Mouse (Mus musculus): ENCODE measurements around the gene Pofut1. TPM values are rescaled to one million over a fixed set of nuclear protein-coding genes. Genes with fewer than 3 reads are reported as not detected.

Pofut1 gene
- polyA plus RNA-seq (2012; rRNA removed) = 16.7 and 22.5 TPM in 2 replicates

- WGBS = under 1% methylated on average over 63 of the region's 72 CpGs
- no peak for DNase-seq (ENCODE audit: low read depth, low spot score)
Observed at GRCm38 (mm10) chr2:153241250-153242014, at the start of gene Pofut1, which contains the start of gene Plagl2. Gene Pofut1 (plus strand): TSS chr2:153241533. Gene Plagl2 (minus strand): TSS chr2:153241426.

GRCm38 (mm10) chr2:153194255-153194654 lies 47.1 kb upstream of the Pofut1 start:
- WGBS = 98% methylated on average over 3 of the region's 3 CpGs
- no peak for DNase-seq (ENCODE audit: low read depth, low spot score)

GRCm38 (mm10) chr2:153198485-153198884 lies 42.8 kb upstream of the Pofut1 start:
- no peak for DNase-seq (ENCODE audit: low read depth, low spot score)
- WGBS = 50% methylated on average over 5 of the region's 5 CpGs

- WGBS = 79% methylated on average over 2 of the region's 2 CpGs
- DNase-seq (ENCODE audit: low read depth, low spot score) = no peak
Observed at GRCm38 (mm10) chr2:153199114-153199513, 42.2 kb upstream of the Pofut1 start.

GRCm38 (mm10) chr2:153202766-153203165 lies 38.6 kb upstream of the Pofut1 start:
- 82% methylated on average over 1 of the region's 1 CpGs for WGBS
- DNase-seq (ENCODE audit: low read depth, low spot score) = no peak

- DNase-seq (ENCODE audit: low read depth, low spot score) = no peak
- 100% methylated on average over 2 of the region's 2 CpGs for WGBS
Observed at GRCm38 (mm10) chr2:153208149-153208548, 33.2 kb upstream of the Pofut1 start.

GRCm38 (mm10) chr2:153209286-153209685 lies 32.0 kb upstream of the Pofut1 start:
- WGBS = 68% methylated on average over 5 of the region's 5 CpGs
- no peak for DNase-seq (ENCODE audit: low read depth, low spot score)

GRCm38 (mm10) chr2:153211451-153211850 lies 29.9 kb upstream of the Pofut1 start:
- WGBS = 92% methylated on average over 5 of the region's 5 CpGs
- DNase-seq (ENCODE audit: low read depth, low spot score) = no peak

GRCm38 (mm10) chr2:153213351-153213750 lies 28.0 kb upstream of the Pofut1 start:
- 92% methylated on average over 4 of the region's 4 CpGs for WGBS
- DNase-seq (ENCODE audit: low read depth, low spot score) = no peak

- WGBS = 65% methylated on average over 6 of the region's 6 CpGs
- no peak for DNase-seq (ENCODE audit: low read depth, low spot score)
Observed at GRCm38 (mm10) chr2:153214771-153215259, 26.5 kb upstream of the Pofut1 start.

GRCm38 (mm10) chr2:153215421-153215820 lies 25.9 kb upstream of the Pofut1 start:
- 78% methylated on average over 4 of the region's 4 CpGs for whole genome bisulfite sequencing
- no peak for DNase-seq (ENCODE audit: low read depth, low spot score)

- 83% methylated on average over 10 of the region's 10 CpGs for WGBS
- DNase-seq (ENCODE audit: low read depth, low spot score) = no peak
Observed at GRCm38 (mm10) chr2:153217826-153218340, 23.4 kb upstream of the Pofut1 start.

- no peak for DNase-seq (ENCODE audit: low read depth, low spot score)
- 55% methylated on average over 3 of the region's 3 CpGs for WGBS
Observed at GRCm38 (mm10) chr2:153218516-153218915, 22.8 kb upstream of the Pofut1 start.

GRCm38 (mm10) chr2:153221620-153222019 lies 19.7 kb upstream of the Pofut1 start:
- WGBS = 91% methylated on average over 4 of the region's 4 CpGs
- DNase-seq (ENCODE audit: low read depth, low spot score) = no peak

GRCm38 (mm10) chr2:153222130-153222529 lies 19.2 kb upstream of the Pofut1 start:
- no peak for DNase-seq (ENCODE audit: low read depth, low spot score)

GRCm38 (mm10) chr2:153222566-153222965 lies 18.8 kb upstream of the Pofut1 start:
- WGBS = 89% methylated on average over 2 of the region's 2 CpGs
- no peak for DNase-seq (ENCODE audit: low read depth, low spot score)

- no peak for DNase-seq (ENCODE audit: low read depth, low spot score)
- 30% methylated on average over 31 of the region's 31 CpGs for WGBS
Observed at GRCm38 (mm10) chr2:153224946-153225594, 16.3 kb upstream of the Pofut1 start, which contains the start of gene Tspyl3. Gene Tspyl3 (minus strand): TSS chr2:153225441.

- 14% methylated on average over 3 of the region's 3 CpGs for WGBS
- no peak for DNase-seq (ENCODE audit: low read depth, low spot score)
Observed at GRCm38 (mm10) chr2:153225595-153225953, 15.8 kb upstream of the Pofut1 start.

GRCm38 (mm10) chr2:153227959-153228358 lies 13.4 kb upstream of the Pofut1 start:
- 83% methylated on average over 4 of the region's 4 CpGs for WGBS
- no peak for DNase-seq (ENCODE audit: low read depth, low spot score)

- 79% methylated on average over 5 of the region's 5 CpGs for whole genome bisulfite sequencing
- DNase-seq (ENCODE audit: low read depth, low spot score) = no peak
Observed at GRCm38 (mm10) chr2:153228523-153228922, 12.8 kb upstream of the Pofut1 start.

GRCm38 (mm10) chr2:153237193-153237592 lies 4.1 kb upstream of the Pofut1 start:
- WGBS = 43% methylated on average over 4 of the region's 4 CpGs
- DNase-seq (ENCODE audit: low read depth, low spot score) = no peak
